Mouse (Mus musculus) thymus, adult 2 months (tissue): Measurements from ENCODE around the gene Exoc7. TPM values are rescaled to one million over a fixed set of nuclear protein-coding genes. Genes with fewer than 3 reads are reported as not detected.

Experiments used
- DNase-seq: peaks from one replicate; pipeline ENCODE4 v3.0.0; 2021
- H3K27ac ChIP-seq: fragments of 200-500 bp; 2 replicates; pipeline ENCODE4 v1.5.1; 2012; ENCODE audit warnings: low read length, control low read depth; ENCODE audit not compliant: control insufficient read depth, insufficient read depth
- H3K27me3 ChIP-seq: fragments of 200-500 bp; 2 replicates; pipeline ENCODE4 v1.6.1; 2012; ENCODE audit warnings: mild to moderate bottlenecking, low read length, moderate library complexity, mixed read lengths; ENCODE audit not compliant: control insufficient read depth, insufficient read depth
- H3K36me3 ChIP-seq: fragments of 200-500 bp; 2 replicates; pipeline ENCODE4 v1.6.1; 2012; ENCODE audit warnings: mild to moderate bottlenecking, low read length, moderate library complexity; ENCODE audit not compliant: control insufficient read depth, insufficient read depth
- H3K4me1 ChIP-seq: fragments of 200-500 bp; replicated peaks from 2 replicates; pipeline ENCODE4 v1.6.1; 2012; ENCODE audit warnings: low read length; ENCODE audit not compliant: control insufficient read depth, insufficient read depth
- H3K4me3 ChIP-seq: fragments of 200-500 bp; 2 replicates; pipeline ENCODE4 v1.5.1; 2012; ENCODE audit warnings: mild to moderate bottlenecking, low read length, control low read depth, moderate library complexity; ENCODE audit not compliant: control insufficient read depth, insufficient read depth
- CTCF ChIP-seq: fragments of 200-500 bp; IDR thresholded peaks from 2 replicates; pipeline ENCODE4 v1.5.1; 2012; ENCODE audit warnings: mild to moderate bottlenecking, control low read depth, low read length, moderate library complexity, borderline replicate concordance; ENCODE audit not compliant: control insufficient read depth, poor library complexity, insufficient read depth; ENCODE audit errors: extremely low read depth
- POLR2A ChIP-seq: fragments of 200-500 bp; IDR thresholded peaks from 2 replicates; pipeline ENCODE4 v1.6.1; 2012; ENCODE audit warnings: mild to moderate bottlenecking, low read length, control low read depth, moderate library complexity; ENCODE audit not compliant: control insufficient read depth, poor library complexity, insufficient read depth; ENCODE audit errors: extremely low read depth
- WGBS: fragments of 180-500 bp; shearing (Covaris S2); methylation state at CpG from one replicate; pipeline ENCODE4 v1.1.7; 2018; 5-methylcytosine and 5-hydroxymethylcytosine counted together
- polyA plus RNA-seq: library from polyadenylated mRNA; depleted of rRNA; stranded (reverse); fragments of >200 nt; gene quantifications from 2 replicates; pipeline ENCODE4 v1.2.3, GENCODE M21; 2012

Exoc7 gene
- polyA plus RNA-seq, 1 experiment, result 50.7 TPM

GRCm38 (mm10) chr11:116342069-116342791 lies 35.2 kb upstream of the Exoc7 start:
- Histone ChIP-seq H3K27ac (no peak overlapping the region), H3K36me3 (peaks cover 35% of the 10 kb centered on the region), H3K4me3 (no peak overlapping the region), H3K27me3 (no peaks in the 10 kb centered on the region), H3K4me1 (peaks cover 17% of the 10 kb centered on the region)
- WGBS, result 94% methylated on average over 25 of the region's 25 CpGs
- DNase-seq, result no peak
- no peak for TF ChIP-seq CTCF
- no peak for TF ChIP-seq POLR2A

GRCm38 (mm10) chr11:116337531-116337930 lies 30.5 kb upstream of the Exoc7 start:
- H3K4me1 ChIP-seq, result peaks cover 37% of the 10 kb centered on the region
- no peak overlapping the region for H3K27ac ChIP-seq
- 21% methylated on average over 6 of the region's 6 CpGs for WGBS
- H3K36me3 ChIP-seq, result peaks cover 3% of the 10 kb centered on the region
- TF ChIP-seq POLR2A (no peak), CTCF (no peak)
- H3K27me3 ChIP-seq, result no peaks in the 10 kb centered on the region; the same call in 1 of the 2 replicates
- DNase-seq, result no peak
- H3K4me3 ChIP-seq, result no peak overlapping the region

- Histone ChIP-seq H3K4me1 (peaks cover 37% of the 10 kb centered on the region), H3K36me3 (no peaks in the 10 kb centered on the region; the same call in 1 of the 2 replicates), H3K4me3 (no peak overlapping the region), H3K27ac (no peak overlapping the region), H3K27me3 (no peaks in the 10 kb centered on the region; the same call in 1 of the 2 replicates)
- no peak for DNase-seq
- 47% methylated on average over 12 of the region's 12 CpGs for WGBS
- 0 out of 2 replicates have a peak, but pooled peaks have one; percentile 12 for TF ChIP-seq CTCF
- TF ChIP-seq POLR2A, result no peak
Observed at GRCm38 (mm10) chr11:116337000-116337399, 30.0 kb upstream of the Exoc7 start.

GRCm38 (mm10) chr11:116336393-116336792 lies 29.4 kb upstream of the Exoc7 start:
- no peak for DNase-seq
- WGBS, result 84% methylated on average over 4 of the region's 4 CpGs
- no peak for TF ChIP-seq CTCF
- TF ChIP-seq POLR2A, result no peak
- Histone ChIP-seq H3K36me3 (no peaks in the 10 kb centered on the region), H3K27ac (no peak overlapping the region), H3K27me3 (no peaks in the 10 kb centered on the region; the same call in 1 of the 2 replicates), H3K4me3 (no peak overlapping the region), H3K4me1 (peaks cover 37% of the 10 kb centered on the region)

- under 1% methylated on average over 59 of the region's 61 CpGs for WGBS
- peak; percentile 98 for DNase-seq
- TF ChIP-seq POLR2A, result no peak
- TF ChIP-seq CTCF, result peak; percentile 58; the same call in 1 of the 2 replicates
- H3K36me3 ChIP-seq, result no peaks in the 10 kb centered on the region
- no peak within 1 kb of the TSS for H3K27ac ChIP-seq
- no peaks in the 10 kb centered on the region; the same call in 1 of the 2 replicates for H3K27me3 ChIP-seq
- H3K4me3 ChIP-seq, result peak within 1 kb of the TSS; percentile 42
- H3K4me1 ChIP-seq, result peaks cover 37% of the 10 kb centered on the region
Observed at GRCm38 (mm10) chr11:116335244-116336036, 28.4 kb upstream of the Exoc7 start, which contains the start of gene Foxj1. Gene Foxj1, minus strand, starts transcription at chr11:116335399.

GRCm38 (mm10) chr11:116334417-116334782 lies 27.4 kb upstream of the Exoc7 start:
- TF ChIP-seq CTCF (no peak), POLR2A (no peak)
- no peak for DNase-seq
- no peak overlapping the region for H3K4me3 ChIP-seq
- H3K27me3 ChIP-seq, result no peaks in the 10 kb centered on the region; the same call in 1 of the 2 replicates
- peaks cover 37% of the 10 kb centered on the region for H3K4me1 ChIP-seq
- no peak overlapping the region for H3K27ac ChIP-seq
- WGBS, result 17% methylated on average over 26 of the region's 26 CpGs
- no peaks in the 10 kb centered on the region for H3K36me3 ChIP-seq
